Mouse (Mus musculus) MEL (cell line): Measurements from ENCODE around the gene Rgs11. TPM values are rescaled to one million over a fixed set of nuclear protein-coding genes. Genes with fewer than 3 reads are reported as not detected.

Experiments
- DNase-seq: peaks from one replicate; pipeline ENCODE4 v3.0.0; 2011; ENCODE audit warnings: low read depth, low spot score
- H3K27ac ChIP-seq: 2 replicates; pipeline ENCODE4 v1.5.1; 2012; ENCODE audit warnings: low read depth, mild to moderate bottlenecking, control low read depth, low read length, moderate library complexity; ENCODE audit not compliant: control insufficient read depth
- H3K27me3 ChIP-seq, 2 experiments: fragments of 150-350 bp in 1 of 2; sonication (generic) in 1 of 2; 2 replicates each; pipeline ENCODE4 v1.6.1; 2012; ENCODE audit warnings: low read length in 2 of 2, mild to moderate bottlenecking in 2 of 2, improper control_type of control experiment in 1 of 2, moderate library complexity in 1 of 2; ENCODE audit not compliant: insufficient read depth in 2 of 2, control insufficient read depth in 1 of 2
- H3K36me3 ChIP-seq, 2 experiments: 2 replicates each; pipeline ENCODE4 v1.6.1; 2012 to 2014; ENCODE audit warnings: low read length in 2 of 2, improper control_type of control experiment in 1 of 2, inconsistent platforms in 1 of 2, mild to moderate bottlenecking in 1 of 2; ENCODE audit not compliant: insufficient read depth in 2 of 2, control insufficient read depth in 1 of 2
- H3K4me1 ChIP-seq, 2 experiments: fragments of 150-350 bp in 1 of 2; sonication (generic) in 1 of 2; 2 replicates each; pipeline ENCODE4 v1.6.1; 2012; ENCODE audit warnings: low read length in 2 of 2, improper control_type of control experiment in 1 of 2, mild to moderate bottlenecking in 1 of 2; ENCODE audit not compliant: insufficient read depth in 2 of 2, control insufficient read depth in 1 of 2
- H3K4me3 ChIP-seq, 2 experiments: fragments of 150-350 bp in 1 of 2; sonication (generic) in 1 of 2; 2 replicates each; pipeline ENCODE4 v1.5.1; 2012; ENCODE audit warnings: low read depth in 2 of 2, low read length in 2 of 2, mild to moderate bottlenecking in 2 of 2, moderate library complexity in 2 of 2, control low read depth in 1 of 2, improper control_type of control experiment in 1 of 2; ENCODE audit not compliant: control insufficient read depth in 1 of 2, insufficient read depth in 1 of 2
- H3K79me2 ChIP-seq: 2 replicates; pipeline ENCODE4 v1.6.1; 2012; ENCODE audit warnings: mild to moderate bottlenecking, low read length, moderate library complexity; ENCODE audit not compliant: control insufficient read depth, poor library complexity, insufficient read depth
- H3K9ac ChIP-seq: 2 replicates; pipeline ENCODE4 v1.6.1; 2012; ENCODE audit warnings: low read depth, mild to moderate bottlenecking, control low read depth, low read length, moderate library complexity; ENCODE audit not compliant: control insufficient read depth, poor library complexity, severe bottlenecking
- H3K9me3 ChIP-seq: fragments of 150-350 bp; sonication (generic); replicated peaks from 2 replicates; pipeline ENCODE4 v1.6.1; 2012; ENCODE audit warnings: mild to moderate bottlenecking, low read length, improper control_type of control experiment, moderate library complexity; ENCODE audit not compliant: insufficient read depth
- BHLHE40 ChIP-seq: IDR thresholded peaks from 2 replicates; pipeline ENCODE4 v1.6.1; 2012; ENCODE audit warnings: low read depth, mild to moderate bottlenecking, inconsistent platforms, low read length, improper control_type of control experiment, borderline replicate concordance
- CHD1 ChIP-seq: IDR thresholded peaks from 2 replicates; pipeline ENCODE4 v1.6.1; 2012; ENCODE audit warnings: low read depth, mild to moderate bottlenecking, inconsistent platforms, low read length, improper control_type of control experiment
- CHD2 ChIP-seq: IDR thresholded peaks from 2 replicates; pipeline ENCODE4 v1.6.1; 2011; ENCODE audit warnings: low read length, improper control_type of control experiment
- CTCF ChIP-seq, 3 experiments: IDR thresholded peaks in 2 of 3; conservative IDR thresholded peaks in 1 of 3; 2 replicates each; pipeline ENCODE4 v1.5.1; 2011 to 2012; ENCODE audit warnings: low read length in 3 of 3, low read depth in 2 of 3, mild to moderate bottlenecking in 2 of 3, improper control_type of control experiment in 1 of 3, inconsistent platforms in 1 of 3, mixed read lengths in 1 of 3, moderate library complexity in 1 of 3; ENCODE audit not compliant: control insufficient read depth in 1 of 3, insufficient read depth in 1 of 3, poor library complexity in 1 of 3, severe bottlenecking in 1 of 3
- ELF1 ChIP-seq: IDR thresholded peaks from 2 replicates; pipeline ENCODE4 v1.6.1; 2014; ENCODE audit warnings: low read depth, mild to moderate bottlenecking, inconsistent platforms, low read length, improper control_type of control experiment, moderate library complexity
- EP300 ChIP-seq, 2 experiments: IDR thresholded peaks; 2 replicates each; pipeline ENCODE4 v1.6.1; 2011; ENCODE audit warnings: improper control_type of control experiment in 2 of 2, low read length in 2 of 2, low read depth in 1 of 2, mild to moderate bottlenecking in 1 of 2
- ETS1 ChIP-seq: IDR thresholded peaks from 2 replicates; pipeline ENCODE4 v1.6.1; 2012; ENCODE audit warnings: low read depth, mild to moderate bottlenecking, inconsistent platforms, low read length, improper control_type of control experiment, moderate library complexity
- GABPA ChIP-seq: IDR thresholded peaks from 2 replicates; pipeline ENCODE4 v1.6.1; 2012; ENCODE audit warnings: low read depth, mild to moderate bottlenecking, inconsistent platforms, low read length, improper control_type of control experiment, moderate library complexity
- GATA1 ChIP-seq: IDR thresholded peaks from 2 replicates; pipeline ENCODE4 v1.6.1; 2011; ENCODE audit warnings: low read depth, low read length, improper control_type of control experiment
- HCFC1 ChIP-seq: IDR thresholded peaks from 2 replicates; pipeline ENCODE4 v1.6.1; 2012; ENCODE audit warnings: low read depth, mild to moderate bottlenecking, inconsistent platforms, low read length, improper control_type of control experiment, moderate library complexity
- JUND ChIP-seq: IDR thresholded peaks from 2 replicates; pipeline ENCODE4 v1.6.1; 2011; ENCODE audit warnings: low read depth, mild to moderate bottlenecking, improper control_type of control experiment, low read length
- KAT2A ChIP-seq: conservative IDR thresholded peaks from 2 replicates; pipeline ENCODE4 v1.6.1; 2012; ENCODE audit warnings: low read depth, low read length, improper control_type of control experiment, inconsistent platforms
- MAFK ChIP-seq: IDR thresholded peaks from 2 replicates; pipeline ENCODE4 v1.6.1; 2011; ENCODE audit warnings: low read depth, mild to moderate bottlenecking, low read length, improper control_type of control experiment, borderline replicate concordance
- MAX ChIP-seq: IDR thresholded peaks from 2 replicates; pipeline ENCODE4 v1.6.1; 2011; ENCODE audit warnings: low read length, improper control_type of control experiment
- MEF2A ChIP-seq: IDR thresholded peaks from 2 replicates; pipeline ENCODE4 v1.6.1; 2014; ENCODE audit warnings: low read depth, mild to moderate bottlenecking, inconsistent platforms, low read length, improper control_type of control experiment; ENCODE audit not compliant: poor library complexity, insufficient replicate concordance, severe bottlenecking; ENCODE audit errors: extremely low read depth
- MXI1 ChIP-seq: IDR thresholded peaks from 2 replicates; pipeline ENCODE4 v1.6.1; 2011; ENCODE audit warnings: mild to moderate bottlenecking, low read depth, low read length, improper control_type of control experiment
- MYB ChIP-seq: IDR thresholded peaks from 2 replicates; pipeline ENCODE4 v1.6.1; 2011; ENCODE audit warnings: mild to moderate bottlenecking, low read depth, low read length, improper control_type of control experiment
- MYC ChIP-seq: IDR thresholded peaks from 2 replicates; pipeline ENCODE4 v1.6.1; 2011; ENCODE audit warnings: low read depth, mild to moderate bottlenecking, low read length, improper control_type of control experiment, moderate library complexity
- POLR2A ChIP-seq, 2 experiments: IDR thresholded peaks; 2 replicates each; pipeline ENCODE4 v1.6.1; 2011 to 2012; ENCODE audit warnings: low read length in 2 of 2, mild to moderate bottlenecking in 2 of 2, control low read depth in 1 of 2, improper control_type of control experiment in 1 of 2, low read depth in 1 of 2, moderate library complexity in 1 of 2; ENCODE audit not compliant: control insufficient read depth in 1 of 2, insufficient read depth in 1 of 2, poor library complexity in 1 of 2
- POLR2AphosphoS2 ChIP-seq: IDR thresholded peaks from 2 replicates; pipeline ENCODE4 v1.6.1; 2011; ENCODE audit warnings: low read length, improper control_type of control experiment
- RCOR1 ChIP-seq: IDR thresholded peaks from 2 replicates; pipeline ENCODE4 v1.6.1; 2012; ENCODE audit warnings: low read depth, mild to moderate bottlenecking, inconsistent platforms, low read length, improper control_type of control experiment
- SIN3A ChIP-seq: IDR thresholded peaks from 2 replicates; pipeline ENCODE4 v1.6.1; 2012; ENCODE audit warnings: low read length, improper control_type of control experiment, inconsistent platforms
- TAL1 ChIP-seq: IDR thresholded peaks from 2 replicates; pipeline ENCODE4 v1.6.1; 2012; ENCODE audit warnings: mild to moderate bottlenecking, inconsistent platforms, low read length, moderate library complexity, mixed read lengths
- TBP ChIP-seq: IDR thresholded peaks from 2 replicates; pipeline ENCODE4 v1.8.0; 2011; ENCODE audit warnings: low read depth, low read length, improper control_type of control experiment
- TCF12 ChIP-seq: IDR thresholded peaks from 2 replicates; pipeline ENCODE4 v1.6.1; 2014; ENCODE audit warnings: low read depth, mild to moderate bottlenecking, inconsistent platforms, low read length, improper control_type of control experiment, moderate library complexity
- UBTF ChIP-seq: IDR thresholded peaks from 2 replicates; pipeline ENCODE4 v1.6.1; 2012; ENCODE audit warnings: low read depth, mild to moderate bottlenecking, inconsistent platforms, low read length, improper control_type of control experiment, moderate library complexity, borderline replicate concordance; ENCODE audit not compliant: insufficient read depth
- USF1 ChIP-seq: IDR thresholded peaks from 2 replicates; pipeline ENCODE4 v1.6.1; 2014; ENCODE audit warnings: low read depth, mild to moderate bottlenecking, inconsistent platforms, low read length, improper control_type of control experiment, moderate library complexity
- USF2 ChIP-seq, 2 experiments: IDR thresholded peaks; 2 replicates each; pipeline ENCODE4 v1.6.1; 2011 to 2012; ENCODE audit warnings: improper control_type of control experiment in 2 of 2, low read length in 2 of 2, borderline replicate concordance in 1 of 2, inconsistent platforms in 1 of 2, low read depth in 1 of 2, mild to moderate bottlenecking in 1 of 2; ENCODE audit not compliant: insufficient read depth in 1 of 2
- ZC3H11A ChIP-seq: IDR thresholded peaks from 2 replicates; pipeline ENCODE4 v1.6.1; 2012; ENCODE audit warnings: low read depth, mild to moderate bottlenecking, inconsistent platforms, low read length, improper control_type of control experiment
- ZKSCAN1 ChIP-seq: IDR thresholded peaks from 2 replicates; pipeline ENCODE4 v1.6.1; 2012; ENCODE audit warnings: low read depth, mild to moderate bottlenecking, inconsistent platforms, low read length, improper control_type of control experiment, moderate library complexity
- ZMIZ1 ChIP-seq: IDR thresholded peaks from 2 replicates; pipeline ENCODE4 v1.6.1; 2012; ENCODE audit warnings: low read depth, mild to moderate bottlenecking, inconsistent platforms, low read length, improper control_type of control experiment, moderate library complexity
- ZNF384 ChIP-seq: IDR thresholded peaks from 2 replicates; pipeline ENCODE4 v1.6.1; 2012; ENCODE audit warnings: low read depth, mild to moderate bottlenecking, inconsistent platforms, low read length, improper control_type of control experiment
- polyA plus RNA-seq, 2 experiments: library from polyadenylated mRNA; stranded (reverse) in 1 of 2; unstranded in 1 of 2; fragments of >175 nt in 1 of 2; fragments of >200 nt in 1 of 2; gene quantifications; 2 replicates each; pipeline versions ENCODE4 v1.2.1 to v1.2.4; 2012; ENCODE audit warnings: low replicate concordance in 2 of 2, low read depth in 1 of 2; ENCODE audit not compliant: insufficient read length in 2 of 2, insufficient read depth in 1 of 2, missing spikeins in 1 of 2
- total RNA-seq: library from RNA; depleted of rRNA; stranded (reverse); fragments of 300-350 nt; gene quantifications from 2 replicates; pipeline ENCODE4 v1.2.3, GENCODE M21; 2012

Gene Rgs11
- total and polyA plus RNA-seq, 3 experiments: 11.4 to 32.6 TPM; not detected in 1

DNA sequence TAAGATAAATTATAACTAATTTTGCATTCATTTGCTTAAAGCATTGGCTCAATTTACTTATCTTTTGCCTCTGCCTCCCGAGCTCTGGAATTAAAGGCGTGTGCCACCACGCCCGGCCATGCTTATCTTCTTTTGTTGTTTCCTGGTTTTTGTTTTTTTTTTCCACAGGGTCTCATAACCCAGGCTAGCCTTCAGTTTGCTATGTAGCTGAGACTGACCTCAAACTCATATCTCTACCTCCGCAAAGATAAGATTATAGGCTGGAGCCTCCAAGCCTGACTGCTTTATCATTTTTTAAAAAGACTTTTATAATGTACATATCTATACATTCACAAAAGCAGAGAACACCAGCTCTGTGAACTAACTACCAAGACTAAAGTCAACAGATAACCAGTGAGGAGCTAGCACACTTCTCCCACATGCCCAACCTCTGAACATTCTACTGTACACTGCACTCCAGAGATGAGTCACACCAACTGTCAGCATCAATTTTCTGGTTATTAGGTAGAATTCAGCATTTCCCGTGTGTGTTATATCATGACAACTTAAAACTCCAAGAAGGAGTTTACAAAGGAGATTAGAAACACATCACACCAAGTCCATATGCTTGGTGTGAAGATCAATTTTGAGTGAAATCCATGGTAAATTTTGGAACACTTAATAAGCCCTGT is 37.5 kb downstream of the Rgs11 start:
- peak overlapping the region; percentile 93 for H3K27ac ChIP-seq

DNA sequence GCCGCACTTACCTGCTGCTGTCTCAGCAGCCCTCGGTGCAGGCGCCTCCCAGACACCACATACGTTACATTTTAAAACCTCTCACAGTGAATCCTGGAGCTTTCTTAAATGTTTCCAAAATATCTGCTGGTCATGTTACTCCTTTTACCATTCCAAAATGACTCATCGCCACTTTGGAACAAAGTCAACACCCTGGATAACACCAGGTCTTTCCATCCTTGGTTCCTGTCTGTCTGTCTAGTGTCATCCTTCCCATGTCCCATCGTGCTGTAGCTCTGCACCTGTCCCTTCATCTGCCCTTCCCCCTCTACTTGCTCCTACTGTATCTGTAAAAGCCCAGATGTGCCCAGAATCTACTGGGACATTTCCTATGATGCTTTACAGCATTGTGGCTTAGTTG is 38.2 kb downstream of the Rgs11 start:
- Histone ChIP-seq H3K79me2 (no peaks in the 10 kb centered on the region), H3K4me3 (peak overlapping the region; percentile 23 to 33), H3K36me3 (peaks cover 0 to 30% of the 10 kb centered on the region in 2 experiments; a peak in 2 of 4 replicates), H3K27me3 (no peaks in the 10 kb centered on the region), H3K4me1 (peaks cover 11 to 33% of the 10 kb centered on the region in 2 experiments), H3K27ac (peak overlapping the region; percentile 93), H3K9ac (peak overlapping the region; percentile 32), H3K9me3 (no peaks in the 10 kb centered on the region)
- DNase-seq: peak; percentile 36
- TF ChIP-seq EP300 (IDR thresholded peaks at IDR 0.05; ENCODE audit: low read depth in 1 of 2, low read length in 2 of 2) (no peak), ZC3H11A (no peak), CTCF (IDR thresholded peaks at IDR 0.05 in 2 of 3, conservative IDR thresholded peaks at IDR 0.05 in 1 of 3; ENCODE audit: control insufficient read depth in 1 of 3, insufficient read depth in 1 of 3, low read depth in 2 of 3, low read length in 3 of 3, poor library complexity in 1 of 3, severe bottlenecking in 1 of 3) (no peak), SIN3A (no peak), MAX (no peak), HCFC1 (no peak), GABPA (no peak), CHD1 (no peak), GATA1 (no peak), MAFK (no peak), USF1 (no peak), USF2 (IDR thresholded peaks at IDR 0.05; ENCODE audit: borderline replicate concordance in 1 of 2, insufficient read depth in 1 of 2, low read depth in 1 of 2, low read length in 2 of 2) (no peak), RCOR1 (no peak), ZKSCAN1 (no peak), CHD2 (no peak), UBTF (no peak), JUND (no peak)

More for the DNA sequence above, 37.5 kb downstream of the Rgs11 start:
- TF ChIP-seq MAX: 0 out of 2 replicates have a peak, but pooled peaks have one; percentile 16
- no peak; the same call in 1 of the 2 replicates for TF ChIP-seq ZKSCAN1
- peak; percentile 53 for TF ChIP-seq TCF12
- TF ChIP-seq TAL1: no peak
- no peak for TF ChIP-seq POLR2AphosphoS2
- TF ChIP-seq TBP: no peak
- peak; percentile 86 for TF ChIP-seq MYC
- TF ChIP-seq MEF2A: no peak
- TF ChIP-seq POLR2A (IDR thresholded peaks at IDR 0.05; ENCODE audit: control insufficient read depth in 1 of 2, insufficient read depth in 1 of 2, low read depth in 1 of 2, low read length in 2 of 2, poor library complexity in 1 of 2): no peak
- TF ChIP-seq EP300 (IDR thresholded peaks at IDR 0.05; ENCODE audit: low read depth in 1 of 2, low read length in 2 of 2): peak; percentile 71
- peak; percentile 93 for TF ChIP-seq ZNF384
- peak; percentile 76 for TF ChIP-seq ETS1
- TF ChIP-seq GATA1: peak; percentile 95
- TF ChIP-seq RCOR1: 0 out of 2 replicates have a peak, but pooled peaks have one; percentile 67
- 0 out of 2 replicates have a peak, but pooled peaks have one; percentile 30 for TF ChIP-seq ELF1
- no peak for TF ChIP-seq ZC3H11A
- TF ChIP-seq ZMIZ1: 0 out of 2 replicates have a peak, but pooled peaks have one; percentile 18
- no peak for TF ChIP-seq GABPA
- TF ChIP-seq MXI1: peak; percentile 29
- no peak for TF ChIP-seq KAT2A
- TF ChIP-seq USF2 (IDR thresholded peaks at IDR 0.05; ENCODE audit: borderline replicate concordance in 1 of 2, insufficient read depth in 1 of 2, low read depth in 1 of 2, low read length in 2 of 2): no peak
- TF ChIP-seq MYB: peak; percentile 15; the same call in 1 of the 2 replicates
- no peak for TF ChIP-seq CTCF (IDR thresholded peaks at IDR 0.05 in 2 of 3, conservative IDR thresholded peaks at IDR 0.05 in 1 of 3; ENCODE audit: control insufficient read depth in 1 of 3, insufficient read depth in 1 of 3, low read depth in 2 of 3, low read length in 3 of 3, poor library complexity in 1 of 3, severe bottlenecking in 1 of 3)
- TF ChIP-seq BHLHE40: peak; percentile 52; the same call in 1 of the 2 replicates
- no peak; the same call in none of the 2 replicates for TF ChIP-seq SIN3A
- TF ChIP-seq, all 39 proteins: peak for 13
- peak overlapping the region in 1 of 2 experiments; percentile 34; a peak in 3 of 4 replicates for H3K4me3 ChIP-seq
- no peaks in the 10 kb centered on the region for H3K9me3 ChIP-seq
- H3K79me2 ChIP-seq: no peaks in the 10 kb centered on the region
- H3K9ac ChIP-seq: peak overlapping the region; percentile 32
- peak; percentile 84 for DNase-seq
- peaks cover 14 to 38% of the 10 kb centered on the region in 2 experiments for H3K4me1 ChIP-seq
- H3K27me3 ChIP-seq: no peaks in the 10 kb centered on the region
- peaks cover 0 to 34% of the 10 kb centered on the region in 2 experiments; a peak in 2 of 4 replicates for H3K36me3 ChIP-seq
